Mouse (Mus musculus) thymus, adult 2 months (tissue): ENCODE results near the gene Gpatch2.

ENCODE experiments used
- CTCF ChIP-seq: fragments of 200-500 bp; IDR thresholded peaks from 2 replicates; pipeline ENCODE4 v1.5.1; 2012; ENCODE audit warnings: mild to moderate bottlenecking, control low read depth, low read length, moderate library complexity, borderline replicate concordance; ENCODE audit not compliant: control insufficient read depth, poor library complexity, insufficient read depth; ENCODE audit errors: extremely low read depth
- POLR2A ChIP-seq: fragments of 200-500 bp; IDR thresholded peaks from 2 replicates; pipeline ENCODE4 v1.6.1; 2012; ENCODE audit warnings: mild to moderate bottlenecking, low read length, control low read depth, moderate library complexity; ENCODE audit not compliant: control insufficient read depth, poor library complexity, insufficient read depth; ENCODE audit errors: extremely low read depth

DNA sequence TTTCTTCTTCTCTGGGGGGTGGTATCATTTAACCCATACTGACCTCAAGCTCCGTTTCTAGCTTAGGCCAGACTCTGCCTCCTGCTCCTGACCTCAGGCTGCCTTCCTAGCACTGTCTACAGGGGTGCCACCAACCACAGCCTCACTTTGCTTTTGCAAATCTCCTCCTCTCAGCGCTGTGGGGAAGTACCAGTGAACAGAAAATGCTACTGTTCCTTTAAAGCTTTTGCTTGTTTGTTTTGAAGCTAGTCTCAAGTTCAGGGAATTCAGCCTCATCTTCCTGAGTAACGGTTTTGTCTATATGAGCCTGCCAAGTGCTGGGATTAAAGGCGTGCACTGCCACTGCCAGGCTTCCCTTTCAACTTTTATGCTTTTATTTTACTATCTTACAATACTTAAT lies 5.8 kb upstream of the Gpatch2 start:
- TF ChIP-seq POLR2A (no peak), CTCF (no peak)
